Mouse (Mus musculus) layer of hippocampus, adult 6 months (tissue): ENCODE data around the gene Unc50. TPM values are rescaled to one million over a fixed set of nuclear protein-coding genes. Genes with fewer than 3 reads are reported as not detected.

Experiments used
- long read RNA-seq, 2 experiments: library from polyadenylated mRNA; unstranded; transcript quantifications; one replicate each; pipeline ENCODE4 v2.0.0; 2019 to 2020
- polyA plus RNA-seq: library from polyadenylated mRNA; unstranded; fragments of <200 nt; fragmentation: Nextera tagmentation; gene quantifications from 2 replicates; pipeline ENCODE4 v1.2.3, GENCODE M21; 2021

Gene Unc50
- 91.6 and 93.1 TPM in 2 replicates for polyA plus RNA-seq
- long read RNA-seq, experiment 1, transcript Unc50-201 (6 exons, 1,414 nt), result major isoform, 48 of 96 reads
- long read RNA-seq, experiment 1, transcript Unc50-202 (6 exons, 1,094 nt), result minor isoform, 28 of 96 reads
- long read RNA-seq, experiment 1, partial matches to known transcripts, result 11 of 96 reads
- long read RNA-seq, experiment 1, other reads (novel, unspliced or antisense), result 8 of 96 reads
- long read RNA-seq, experiment 2, transcript Unc50-201 (6 exons, 1,414 nt), result major isoform, 82 of 133 reads
- long read RNA-seq, experiment 2, transcript Unc50-202 (6 exons, 1,094 nt), result minor isoform, 10 of 133 reads
- long read RNA-seq, experiment 2, partial matches to known transcripts, result 24 of 133 reads
- long read RNA-seq, experiment 2, other reads (novel, unspliced or antisense), result 17 of 133 reads

DNA sequence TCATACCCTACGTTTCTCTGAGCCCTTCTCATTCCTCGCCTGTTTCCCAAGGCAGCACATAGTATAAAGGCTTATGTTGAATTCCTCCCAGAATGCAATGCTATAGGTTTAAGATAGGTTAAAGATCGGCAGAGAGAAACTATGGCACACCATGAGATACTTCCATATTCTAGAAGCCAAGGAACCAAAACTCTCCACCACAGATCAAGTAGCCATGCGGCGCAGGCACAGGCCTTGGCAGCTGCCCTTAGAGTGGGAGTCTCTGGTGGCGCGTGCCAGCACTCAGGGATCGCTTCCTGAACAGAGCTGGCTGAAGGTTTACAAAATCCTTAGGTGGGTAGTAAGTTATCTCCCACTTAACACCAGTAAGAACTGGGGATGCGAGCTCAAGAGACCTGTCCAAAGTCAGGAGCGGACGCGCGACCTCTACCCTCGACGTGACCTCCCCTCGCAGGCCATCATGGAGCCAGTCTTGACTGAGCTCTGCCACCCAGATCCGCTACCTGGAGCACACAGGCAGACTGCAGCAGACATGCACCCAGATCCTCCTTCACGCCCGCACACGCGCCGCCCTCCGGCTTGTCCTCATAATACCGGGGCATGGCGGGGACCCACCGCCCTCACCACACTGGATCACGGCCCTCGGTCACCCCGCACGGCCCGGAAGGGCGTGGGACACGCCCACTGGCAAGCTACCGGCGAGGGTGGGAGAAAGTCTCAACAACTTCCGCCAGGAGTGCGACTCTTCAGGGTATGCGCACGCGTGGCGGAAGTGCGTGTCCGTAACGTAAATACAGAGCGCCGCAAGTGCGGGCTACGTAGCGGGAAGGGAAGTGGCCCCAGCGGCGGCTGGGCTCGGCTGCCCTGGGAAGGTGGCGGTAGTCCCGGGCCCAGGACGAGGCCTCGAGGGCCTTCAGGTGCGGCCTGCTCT, at the start of gene Unc50, which contains the start of gene Coa5:
Gene Unc50 (plus strand): TSS at position 774 of the 931 bp plus-strand sequence.
Gene Coa5 (minus strand): TSS at position 738 of the 931 bp plus-strand sequence.

Other genes starting within 250 kb of the Unc50 start
- 0.13 and 0.14 TPM in 2 replicates for gene Cnga3, start 215.7 kb upstream of the Unc50 start, polyA plus RNA-seq
- gene Inpp4a, start 130.3 kb upstream of the Unc50 start, polyA plus RNA-seq, result 80.3 and 153 TPM in 2 replicates
- gene Coa5, start within 50 bp of the Unc50 start, polyA plus RNA-seq, result 44.1 and 46.2 TPM in 2 replicates
- gene Mgat4a, start 110.9 kb downstream of the Unc50 start, polyA plus RNA-seq, result 35.8 and 55.4 TPM in 2 replicates